Mouse (Mus musculus) embryonic fibroblast, embryonic 13.5 days (primary cell): ENCODE data around the gene Gla. TPM values are rescaled to one million over a fixed set of nuclear protein-coding genes. Genes with fewer than 3 reads are reported as not detected.

Experiments used
- H3K27ac ChIP-seq: 2 replicates; pipeline ENCODE4 v1.5.1; 2012; ENCODE audit warnings: low read length, control low read depth, inconsistent platforms; ENCODE audit not compliant: insufficient read depth
- H3K4me1 ChIP-seq: 2 replicates; pipeline ENCODE4 v1.6.1; 2011; ENCODE audit warnings: low read length; ENCODE audit not compliant: control insufficient read depth, insufficient read depth
- H3K4me3 ChIP-seq: 2 replicates; pipeline ENCODE4 v1.5.1; 2011; ENCODE audit warnings: mild to moderate bottlenecking, control low read depth, low read length; ENCODE audit not compliant: insufficient read depth
- CTCF ChIP-seq: IDR thresholded peaks from 2 replicates; pipeline ENCODE4 v1.5.1; 2011; ENCODE audit warnings: mild to moderate bottlenecking, control low read depth, low read length, moderate library complexity, borderline replicate concordance; ENCODE audit not compliant: insufficient read depth
- POLR2A ChIP-seq: IDR thresholded peaks from 2 replicates; pipeline ENCODE4 v1.6.1; 2011; ENCODE audit warnings: low read depth, mild to moderate bottlenecking, control low read depth, low read length, moderate library complexity
- polyA plus RNA-seq: library from polyadenylated mRNA; stranded (reverse); fragments of >200 nt; gene quantifications from 2 replicates; pipeline ENCODE4 v1.2.4, GENCODE M21; 2011; ENCODE audit warnings: low read depth; ENCODE audit not compliant: missing spikeins, insufficient read length

Gla gene
- polyA plus RNA-seq, 1 experiment = 11.2 TPM

GRCm38 (mm10) chrX:134588997-134589396 lies 11.9 kb downstream of the Gla start:
- Histone ChIP-seq H3K4me1 (no peaks in the 10 kb centered on the region), H3K27ac (no peak overlapping the region), H3K4me3 (no peak overlapping the region)
- TF ChIP-seq POLR2A (no peak), CTCF (no peak)

- Histone ChIP-seq H3K4me1 (no peaks in the 10 kb centered on the region), H3K4me3 (no peak overlapping the region), H3K27ac (no peak overlapping the region)
- no peak for TF ChIP-seq POLR2A
- TF ChIP-seq CTCF = no peak
Measured at GRCm38 (mm10) chrX:134588261-134588660, 12.7 kb downstream of the Gla start.

- Histone ChIP-seq H3K4me3 (peak overlapping the region; percentile 73), H3K4me1 (no peaks in the 10 kb centered on the region), H3K27ac (peak overlapping the region; percentile 18; the same call in 1 of the 2 replicates)
- TF ChIP-seq CTCF (no peak), POLR2A (0 out of 2 replicates have a peak, but pooled peaks have one; percentile 6)
Measured at GRCm38 (mm10) chrX:134586447-134586846, 14.5 kb downstream of the Gla start.

GRCm38 (mm10) chrX:134585103-134586002 lies 15.6 kb downstream of the Gla start, which contains the start of gene Rpl36a:
Gene Rpl36a (plus strand): TSS chrX:134585654.
- H3K4me3 ChIP-seq = peak within 1 kb of the TSS; percentile 73
- peak within 1 kb of the TSS; percentile 89 for H3K27ac ChIP-seq
- TF ChIP-seq CTCF (0 out of 2 replicates have a peak, but pooled peaks have one; percentile 24), POLR2A (peak; percentile 94)
- H3K4me1 ChIP-seq = no peaks in the 10 kb centered on the region

GRCm38 (mm10) chrX:134582888-134583669 lies 17.8 kb downstream of the Gla start, which contains the start of gene Btk:
Gene Btk (minus strand): TSS chrX:134583570.
- no peak within 1 kb of the TSS for H3K4me3 ChIP-seq
- TF ChIP-seq CTCF (no peak), POLR2A (no peak)
- no peak within 1 kb of the TSS for H3K27ac ChIP-seq
- no peaks in the 10 kb centered on the region for H3K4me1 ChIP-seq

- Histone ChIP-seq H3K4me3 (no peak overlapping the region), H3K27ac (no peak overlapping the region), H3K4me1 (no peaks in the 10 kb centered on the region)
- TF ChIP-seq CTCF (no peak), POLR2A (no peak)
Measured at GRCm38 (mm10) chrX:134582270-134582669, 18.7 kb downstream of the Gla start.

GRCm38 (mm10) chrX:134580528-134581305 lies 20.2 kb downstream of the Gla start:
- Histone ChIP-seq H3K4me3 (no peak overlapping the region), H3K27ac (no peak overlapping the region)

GRCm38 (mm10) chrX:134577896-134578295 lies 23.0 kb downstream of the Gla start:
- no peak overlapping the region for H3K4me3 ChIP-seq
- H3K4me1 ChIP-seq = no peaks in the 10 kb centered on the region
- H3K27ac ChIP-seq = no peak overlapping the region
- no peak for TF ChIP-seq CTCF
- TF ChIP-seq POLR2A = no peak

More at GRCm38 (mm10) chrX:134580528-134581305, 20.2 kb downstream of the Gla start:
- no peak for TF ChIP-seq POLR2A
- no peak for TF ChIP-seq CTCF
- H3K4me1 ChIP-seq = no peaks in the 10 kb centered on the region
